Mouse (Mus musculus) frontal cortex, adult (tissue): ENCODE measurements around the gene Cc2d2b.

Experiments used
- ATAC-seq: cut with Nextera tagmentation; 2 replicates; pipeline ENCODE4 v1.9.2; 2017; ENCODE audit warnings: mild to moderate bottlenecking, moderate library complexity, mixed read lengths; ENCODE audit not compliant: low TSS enrichment

The Cc2d2b gene

DNA sequence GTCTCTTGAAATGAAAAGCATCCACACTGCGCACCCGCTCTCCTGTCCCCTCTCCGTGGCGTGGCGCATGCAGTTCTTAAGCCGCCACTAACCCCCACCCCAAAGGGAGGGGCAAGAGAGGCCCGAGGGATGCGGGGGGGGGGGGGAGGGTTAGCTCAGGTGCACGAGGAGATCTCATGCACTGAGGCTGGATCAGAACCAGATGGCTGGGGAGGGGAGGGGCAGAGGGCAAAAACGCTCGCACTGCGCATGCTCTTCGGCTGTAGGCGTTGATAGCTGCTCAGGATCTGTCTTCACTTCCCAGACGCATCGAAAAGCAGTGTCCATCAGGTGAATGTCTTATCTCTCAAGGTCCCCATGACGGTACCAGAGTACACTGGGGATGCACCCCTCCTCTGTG is at the start of gene Cc2d2b:
TSS of gene Cc2d2b (plus strand) at position 195 of the 400 bp plus-strand sequence.
- ATAC-seq: no peak

DNA sequence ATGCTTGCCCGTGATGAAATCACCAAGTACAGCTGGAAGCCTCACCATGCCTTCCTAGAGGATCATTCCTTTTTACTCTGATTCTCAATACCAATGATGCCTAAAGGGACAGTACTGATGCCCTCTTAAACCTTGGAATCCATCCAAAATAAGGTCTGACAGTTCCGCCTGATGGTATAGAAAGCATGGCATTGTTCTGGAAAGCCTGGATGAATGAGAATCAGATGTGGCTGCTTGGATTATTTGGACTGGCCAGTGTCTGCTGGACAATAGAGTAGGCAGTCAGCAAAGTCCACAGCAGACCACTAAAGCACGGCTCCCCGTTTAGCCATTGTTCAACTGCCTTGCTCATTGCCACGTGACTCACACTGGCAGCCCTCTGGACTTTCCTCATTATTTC is 48.7 kb upstream of the Cc2d2b start:
- no peak for ATAC-seq

DNA sequence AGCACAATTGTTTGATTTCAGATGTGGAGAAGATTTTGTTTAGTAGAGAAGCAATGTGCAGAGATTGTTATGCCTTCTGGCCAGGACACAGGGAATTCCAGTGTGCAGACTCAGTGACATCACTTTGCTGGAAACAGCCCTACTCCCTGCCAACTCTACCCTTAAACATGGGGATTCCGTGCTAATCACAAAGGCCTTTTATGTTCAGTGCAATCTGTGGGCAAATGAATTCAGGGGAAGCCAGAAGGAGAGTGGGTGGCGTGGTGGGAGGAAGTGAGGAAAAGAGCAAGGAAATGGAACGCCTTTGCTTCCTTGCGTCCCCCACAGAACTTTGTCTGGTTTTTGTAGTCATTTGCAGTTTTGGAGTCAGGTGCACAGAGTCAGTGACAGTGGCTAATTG is 46.1 kb upstream of the Cc2d2b start:
- ATAC-seq: peak; percentile 85

DNA sequence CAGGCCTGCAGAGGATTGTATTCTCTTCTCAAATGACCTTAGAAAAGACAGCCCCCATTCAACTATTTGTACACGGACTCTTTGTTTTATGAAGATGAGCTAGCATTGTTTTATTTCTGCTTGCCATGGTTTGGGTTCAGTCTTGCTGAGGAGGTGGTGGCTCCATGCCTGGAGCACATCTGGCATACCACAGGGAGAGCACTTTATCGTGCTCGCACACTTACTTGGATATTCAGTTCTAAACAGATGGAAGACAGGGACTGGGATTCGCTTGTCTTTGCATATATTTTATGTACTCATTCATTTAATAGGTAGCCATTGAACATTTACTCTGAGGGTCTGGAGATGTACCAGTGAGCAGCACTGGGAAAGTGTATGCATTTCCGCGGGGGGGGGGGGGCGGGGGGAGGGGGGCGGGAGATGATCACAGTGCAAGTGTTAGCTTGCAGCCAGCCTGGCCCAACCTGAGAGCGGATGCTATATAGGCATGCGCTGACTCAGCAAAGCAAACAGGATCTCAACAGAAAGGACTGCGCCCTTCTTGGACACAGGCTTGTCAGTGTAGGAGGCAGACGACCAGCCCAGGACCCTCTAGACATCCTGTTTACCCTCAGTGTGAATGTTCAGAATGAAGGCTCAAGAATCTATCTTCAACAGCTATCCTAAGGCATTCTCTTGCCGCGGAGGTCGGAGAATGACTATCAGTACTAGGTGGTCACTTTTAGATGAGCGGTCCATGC is 35.5 kb upstream of the Cc2d2b start:
- ATAC-seq: peak; percentile 86

DNA sequence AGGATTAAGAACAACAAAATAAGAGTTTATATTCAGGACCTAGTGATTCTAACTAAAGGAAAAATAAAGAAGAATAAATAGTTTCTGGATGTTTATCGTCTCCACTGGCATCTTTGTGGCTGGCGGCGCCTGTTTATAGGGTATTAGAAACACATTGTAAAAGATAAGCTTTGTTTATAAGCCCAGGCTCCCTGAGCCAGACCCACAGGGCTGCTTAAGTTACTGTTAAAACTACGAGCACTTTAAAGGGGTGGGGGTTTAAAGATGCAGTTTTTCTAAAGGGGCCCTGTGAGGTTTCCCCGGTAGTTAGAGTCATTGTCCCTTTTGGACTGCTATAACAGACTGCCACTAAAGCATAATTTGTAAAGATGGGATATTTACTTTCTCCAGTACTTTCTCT is 33.9 kb upstream of the Cc2d2b start:
- ATAC-seq: no peak

DNA sequence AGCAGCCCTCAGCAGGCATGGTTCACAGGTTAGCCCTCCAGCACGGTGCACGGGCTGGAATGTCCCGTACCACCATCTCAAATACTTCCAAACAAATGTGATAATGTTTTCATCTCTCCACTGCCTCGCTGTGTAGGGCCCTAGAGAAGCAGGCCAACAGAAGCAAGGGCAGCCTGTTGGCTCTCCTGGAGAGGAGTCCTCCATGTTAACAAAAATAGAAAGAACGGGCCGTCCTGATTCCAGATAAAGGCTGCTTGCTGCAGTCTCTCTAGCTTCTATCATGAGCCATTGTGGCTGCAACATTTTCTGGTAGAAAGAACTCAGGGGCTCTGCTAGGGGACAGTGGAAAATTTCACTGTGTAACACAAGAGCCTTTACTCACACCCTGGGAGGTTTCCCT is 31.6 kb upstream of the Cc2d2b start:
- no peak for ATAC-seq

DNA sequence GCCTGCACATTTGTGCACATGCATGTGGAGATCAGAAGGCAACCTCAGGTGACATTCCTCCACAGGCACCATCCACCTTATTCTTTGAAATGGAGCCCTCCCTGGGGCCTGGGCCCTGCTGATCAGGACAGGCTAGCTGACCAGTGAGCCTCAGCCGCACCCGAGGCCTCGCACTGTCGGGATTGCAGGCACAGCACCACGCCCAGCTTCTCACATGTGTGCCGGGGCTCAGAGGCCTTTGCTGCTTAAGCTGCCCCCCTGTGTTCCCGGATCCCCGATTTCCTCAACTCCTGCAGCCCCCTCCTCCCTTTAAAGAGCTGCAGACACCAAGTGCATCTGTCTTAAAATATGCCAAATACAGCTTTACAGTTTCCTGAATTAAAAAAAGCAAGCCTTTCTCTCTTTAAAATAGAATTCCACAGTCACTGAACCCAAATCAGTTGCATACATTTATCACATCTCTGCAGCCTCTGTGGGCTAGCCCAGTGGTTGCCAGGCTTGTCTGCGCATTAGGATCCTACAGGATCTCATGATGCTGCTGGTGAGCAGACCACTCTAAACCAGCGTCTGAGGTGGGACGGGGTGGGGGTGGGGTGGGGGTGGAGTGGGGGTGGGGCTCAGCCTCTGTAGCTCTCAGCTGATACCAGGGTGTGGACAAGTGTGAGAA is 29.0 kb upstream of the Cc2d2b start:
- ATAC-seq: peak; percentile 75

DNA sequence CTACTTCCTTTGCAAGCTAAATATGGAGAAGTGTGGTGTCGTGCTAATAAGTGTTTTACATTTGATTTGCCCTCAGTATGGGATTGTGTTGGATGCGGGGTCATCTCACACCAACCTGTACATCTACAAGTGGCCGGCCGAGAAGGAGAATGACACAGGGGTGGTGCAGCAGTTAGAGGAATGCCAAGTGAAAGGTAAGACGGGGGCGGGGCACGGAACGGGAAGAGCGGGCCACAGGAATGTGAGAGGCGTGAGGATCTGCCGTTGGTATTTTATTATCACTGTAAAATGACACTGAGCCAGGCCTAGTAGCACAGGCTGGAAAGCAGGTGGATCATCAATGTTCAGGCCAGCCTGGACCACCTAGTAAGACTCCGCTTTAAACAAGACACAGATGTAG is 28.2 kb upstream of the Cc2d2b start:
- no peak for ATAC-seq

DNA sequence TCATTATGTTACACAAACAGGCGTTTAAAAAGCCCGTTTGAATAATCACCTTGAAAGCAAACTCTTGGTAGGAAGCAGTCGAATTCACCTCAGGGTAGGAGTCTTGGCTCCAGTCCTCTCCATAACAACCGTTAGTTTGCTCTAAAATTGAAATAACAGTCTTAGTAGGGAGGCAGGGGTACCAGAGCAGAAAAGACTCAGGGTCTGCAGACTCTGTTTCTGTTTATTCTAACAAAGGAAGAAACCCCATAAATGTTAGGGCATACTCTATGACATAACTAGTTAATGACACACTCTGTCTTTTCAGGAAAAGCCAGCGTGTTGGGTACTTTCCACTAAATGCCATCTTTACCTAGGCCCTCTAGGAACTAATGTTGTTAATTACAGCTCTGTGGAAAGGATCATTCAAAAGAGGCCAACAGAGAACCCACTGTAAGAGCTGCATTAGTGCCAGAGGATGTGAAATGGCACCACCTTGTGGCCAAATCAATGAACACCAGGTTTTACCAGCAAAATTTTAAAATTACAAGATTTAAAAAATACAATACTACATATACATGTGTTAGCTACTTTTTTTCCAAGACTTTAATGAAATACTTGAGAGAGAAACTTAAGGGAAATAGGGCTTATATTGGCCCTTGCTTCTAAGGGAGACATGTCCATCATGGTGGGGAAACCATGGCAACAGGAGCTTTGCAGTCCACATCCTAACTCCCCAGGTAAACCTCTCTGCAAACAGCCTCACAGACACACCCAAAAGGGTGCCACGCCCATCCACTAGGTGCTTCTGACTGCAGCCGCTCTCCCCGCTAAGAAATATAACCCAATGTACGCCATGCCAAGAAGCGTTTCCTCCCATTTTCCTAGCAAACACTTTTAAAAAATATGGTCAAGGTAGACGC is 26.2 kb upstream of the Cc2d2b start:
- peak; percentile 64 for ATAC-seq

DNA sequence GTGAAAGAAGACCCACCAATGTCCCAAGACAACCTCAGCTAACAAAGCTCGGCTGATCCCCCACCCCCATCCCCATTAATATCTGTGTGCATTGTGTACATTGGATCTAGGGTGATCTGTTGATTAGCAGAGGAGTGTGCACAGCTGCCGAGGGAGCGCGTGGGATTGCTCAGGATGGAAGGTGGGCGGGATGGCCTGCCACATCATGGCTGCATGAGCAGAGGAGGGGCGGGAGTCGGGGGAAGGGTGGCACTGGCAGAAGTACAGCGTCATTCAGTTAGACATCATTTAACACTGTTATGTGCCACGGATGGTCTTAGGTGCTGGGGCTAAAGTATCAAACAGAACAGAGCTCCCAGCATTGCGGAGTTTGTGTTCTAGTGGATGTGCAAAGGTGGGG is 25.0 kb upstream of the Cc2d2b start:
- no peak for ATAC-seq

DNA sequence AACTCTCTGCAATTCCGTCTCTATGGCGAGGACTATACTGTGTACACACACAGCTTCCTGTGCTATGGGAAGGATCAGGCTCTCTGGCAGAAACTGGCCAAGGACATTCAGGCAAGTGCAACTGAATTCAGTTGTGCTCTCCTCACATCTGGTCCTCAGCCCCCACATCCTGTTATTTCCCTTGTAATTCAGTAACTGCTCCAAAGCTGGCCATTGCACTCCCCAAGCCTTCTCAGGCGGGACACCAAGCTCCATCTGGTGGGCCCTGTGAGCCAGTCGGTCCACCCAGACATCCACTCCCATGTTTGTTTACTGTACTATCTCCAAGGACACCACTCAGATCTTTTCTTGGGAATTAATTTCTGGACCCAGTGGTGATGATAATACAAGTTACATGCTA is 22.4 kb upstream of the Cc2d2b start:
- no peak for ATAC-seq

DNA sequence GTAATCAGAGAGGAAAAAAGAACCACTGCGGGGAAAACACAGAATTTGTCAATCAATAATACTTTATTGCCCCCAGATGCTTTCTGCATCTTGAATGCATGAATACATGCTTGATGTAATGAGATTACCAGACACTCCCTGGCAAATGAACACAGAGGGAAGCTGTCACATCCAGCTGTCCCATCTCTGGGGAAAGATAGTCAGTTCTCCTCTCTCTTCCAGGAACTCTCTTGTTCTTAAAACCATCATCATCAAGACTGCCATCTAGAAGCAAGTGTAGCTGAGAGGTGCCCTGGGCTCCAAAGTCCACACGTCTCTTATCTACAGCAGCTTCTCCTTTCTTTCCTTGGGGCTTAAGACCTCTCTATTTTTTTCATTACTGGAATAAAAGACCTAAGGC is 21.9 kb upstream of the Cc2d2b start:
- ATAC-seq: no peak

DNA sequence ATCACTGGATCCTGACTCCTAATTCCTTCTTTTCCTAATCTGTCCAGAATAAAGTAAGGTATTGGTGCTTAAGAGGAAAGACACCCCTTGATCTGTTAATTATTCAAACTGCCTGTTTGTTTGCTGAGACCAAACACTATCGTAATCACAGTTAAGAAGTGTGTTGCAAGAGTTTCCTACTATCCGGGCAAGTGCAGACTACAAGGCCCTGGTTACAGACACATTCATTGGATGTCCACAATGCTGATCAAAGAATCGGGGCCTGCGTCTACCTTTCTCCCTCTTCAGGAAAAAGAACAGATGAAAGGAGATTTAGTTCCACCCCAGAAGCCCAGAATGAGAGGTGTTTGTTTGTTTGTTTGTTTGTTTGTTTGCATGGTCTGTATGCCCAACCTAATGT is 20.3 kb upstream of the Cc2d2b start:
- no peak for ATAC-seq

DNA sequence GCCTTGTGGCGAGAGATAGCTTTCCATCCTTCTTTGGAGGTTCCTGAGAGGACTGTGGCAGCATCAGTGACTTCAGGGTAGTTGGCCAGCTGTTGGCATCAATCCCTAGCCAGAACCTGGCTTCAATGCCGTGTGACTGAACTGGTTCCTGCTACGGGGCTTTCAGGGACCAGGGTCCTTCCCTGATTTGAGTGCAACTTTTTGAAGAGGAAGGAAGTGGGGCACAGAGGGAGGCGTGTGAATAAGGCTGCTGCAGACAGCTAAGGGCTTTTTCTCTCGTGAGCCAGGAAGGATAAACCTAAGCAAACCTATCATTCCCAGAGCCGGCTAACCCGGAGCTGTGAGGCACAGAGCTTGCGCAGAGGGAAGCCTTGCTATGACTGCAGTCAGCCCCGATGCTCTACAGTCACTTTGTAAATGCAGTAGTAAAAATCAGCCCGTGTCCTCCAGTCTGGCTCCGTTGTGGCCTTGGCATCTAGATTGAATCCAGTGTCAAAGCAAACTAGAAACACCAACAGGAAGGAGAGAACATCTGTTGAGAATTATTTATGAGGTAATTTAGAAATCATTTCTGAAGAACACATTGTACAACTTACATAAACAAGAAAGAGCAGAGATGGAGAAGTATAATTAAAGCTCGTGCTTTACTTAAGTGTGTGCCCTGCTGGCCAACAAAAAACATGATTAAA is 19.7 kb upstream of the Cc2d2b start:
- ATAC-seq: no peak

DNA sequence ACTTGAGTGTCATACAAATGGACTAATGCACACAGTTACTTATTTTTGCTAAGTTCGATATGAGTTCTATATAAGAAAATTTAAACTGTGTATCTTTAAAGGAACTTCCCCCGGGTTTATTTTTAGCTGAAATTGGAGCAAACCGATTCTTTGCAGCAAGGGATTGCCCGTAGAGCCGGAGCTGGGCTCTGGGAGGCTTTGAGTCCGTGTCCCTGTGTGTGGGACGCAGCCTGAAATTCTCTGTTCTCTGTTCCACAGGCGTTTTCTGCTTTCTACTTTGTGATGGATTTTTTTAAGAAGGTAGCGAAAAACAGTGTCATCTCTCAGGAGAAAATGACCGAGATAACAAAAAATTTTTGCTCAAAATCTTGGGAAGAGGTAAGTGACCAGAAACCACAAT is 15.1 kb upstream of the Cc2d2b start:
- ATAC-seq: peak; percentile 68

DNA sequence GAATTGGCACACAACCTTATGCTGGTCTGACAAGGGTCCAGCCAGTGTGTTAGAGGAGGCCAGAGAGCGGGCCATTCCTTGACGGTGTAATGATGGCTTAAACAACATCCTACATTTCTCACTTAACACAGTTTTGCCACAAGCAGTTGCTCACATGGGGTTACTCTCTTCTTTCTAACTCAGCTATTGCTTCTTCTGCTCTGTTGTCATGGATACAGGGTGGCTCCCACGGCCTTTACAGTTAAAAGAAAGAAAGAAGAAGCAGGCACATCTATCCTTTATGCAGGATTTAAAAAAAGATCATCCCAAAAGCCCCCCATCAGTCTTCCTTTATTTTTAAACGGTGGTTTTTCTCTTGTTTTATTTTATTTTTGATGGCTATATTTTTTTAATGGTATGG is 14.7 kb upstream of the Cc2d2b start:
- peak; percentile 66 for ATAC-seq

DNA sequence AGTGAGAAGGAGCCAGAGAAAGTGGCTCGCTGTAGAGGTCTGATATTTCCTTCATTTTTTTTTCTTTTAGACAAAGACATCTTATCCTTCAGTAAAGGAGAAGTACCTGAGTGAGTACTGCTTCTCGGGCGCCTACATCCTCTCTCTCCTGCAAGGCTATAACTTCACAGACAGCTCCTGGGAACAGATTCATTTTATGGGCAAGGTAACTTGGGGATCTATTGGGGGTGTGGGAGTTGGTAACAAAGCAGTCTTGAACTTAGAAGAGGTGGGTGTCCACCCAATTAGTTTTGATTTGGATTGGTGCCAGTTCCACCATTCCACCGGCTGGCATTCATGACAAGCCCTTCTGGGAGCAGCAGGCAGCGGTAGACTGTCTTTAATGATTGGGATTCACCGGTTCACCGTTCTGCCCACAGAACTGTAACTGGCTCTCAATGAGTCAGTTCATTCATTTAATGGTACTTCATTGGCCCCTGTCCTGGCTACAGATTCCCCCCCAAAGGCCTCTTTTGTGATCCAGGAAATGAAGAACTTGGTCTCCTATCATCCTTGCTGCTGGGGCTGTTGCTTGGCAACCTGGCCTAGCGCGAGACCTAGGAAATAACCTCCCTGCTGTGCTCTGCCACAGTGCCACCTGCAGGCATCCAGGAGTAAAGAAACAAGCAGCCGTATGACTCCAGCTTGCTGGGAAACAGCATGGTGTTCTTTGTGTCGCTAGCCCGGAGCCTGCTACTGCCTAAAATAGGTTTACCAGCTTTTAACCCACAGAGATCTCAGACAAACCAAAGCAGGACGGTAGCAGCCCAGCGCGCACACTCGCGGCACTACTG is 11.7 kb upstream of the Cc2d2b start:
- peak; percentile 95 for ATAC-seq

DNA sequence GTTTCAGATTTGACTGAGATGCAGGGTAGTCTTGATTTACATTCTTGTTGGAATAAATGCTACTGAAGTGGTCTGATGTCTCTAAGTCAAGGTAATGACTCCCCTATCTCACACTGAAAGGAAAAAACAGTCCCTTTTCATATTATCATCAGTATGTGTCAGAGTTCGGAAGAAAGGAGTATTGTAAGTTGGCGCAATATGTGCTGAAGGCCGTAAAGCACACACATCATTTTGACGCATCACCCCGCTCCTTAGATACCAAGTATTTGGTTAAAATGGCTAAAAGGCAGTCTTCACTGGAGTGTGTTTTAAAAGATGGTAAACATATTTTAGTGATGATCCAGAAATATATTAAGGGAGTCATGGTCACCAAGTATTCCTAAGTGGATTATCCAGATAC is 10.9 kb upstream of the Cc2d2b start:
- no peak for ATAC-seq

DNA sequence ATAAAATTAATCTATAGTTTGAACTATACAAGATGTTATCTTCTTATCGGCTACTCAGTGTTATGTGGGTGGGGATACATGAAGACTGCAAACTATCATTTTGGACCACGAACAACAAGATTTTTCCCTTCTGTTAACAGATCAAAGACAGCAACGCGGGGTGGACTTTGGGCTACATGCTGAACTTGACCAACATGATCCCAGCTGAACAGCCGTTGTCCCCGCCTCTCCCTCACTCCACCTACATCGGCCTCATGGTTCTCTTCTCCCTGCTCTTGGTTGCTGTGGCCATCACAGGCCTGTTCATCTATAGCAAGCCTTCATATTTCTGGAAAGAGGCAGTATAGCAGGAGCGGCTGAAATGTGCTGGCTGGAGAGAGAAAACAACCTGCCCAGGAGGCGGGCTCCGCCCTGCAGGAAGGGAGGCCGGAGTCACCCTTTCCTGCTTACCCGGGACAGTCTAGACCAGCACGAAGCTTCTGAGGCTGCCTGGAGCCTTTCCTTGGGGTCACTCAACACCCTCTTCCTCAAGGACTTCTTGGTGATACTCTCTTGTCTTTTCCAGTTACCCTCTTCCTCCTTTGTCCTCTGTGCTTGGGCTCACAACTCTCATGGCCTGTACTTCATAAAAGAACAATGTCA is 9.7 kb upstream of the Cc2d2b start:
- no peak for ATAC-seq

DNA sequence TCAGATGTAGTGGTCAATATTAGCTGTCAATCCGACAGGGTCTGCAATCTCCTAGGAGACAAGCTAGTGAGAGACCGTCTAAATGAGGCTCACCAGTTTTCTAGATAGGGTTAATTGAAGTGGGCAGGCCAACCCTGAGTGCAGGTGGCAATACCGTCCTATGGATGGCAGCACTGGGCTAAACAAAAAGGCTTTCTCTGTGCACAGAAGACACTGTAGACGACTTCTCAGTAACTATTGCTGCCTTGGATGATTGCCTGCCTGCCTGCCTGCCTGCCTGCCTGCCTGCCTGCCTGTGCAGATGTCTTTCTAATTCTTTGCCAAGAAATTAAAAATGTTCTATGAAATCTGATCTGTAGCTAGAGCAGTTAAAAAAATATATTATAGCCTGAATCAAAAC is 1.9 kb upstream of the Cc2d2b start:
- ATAC-seq: peak; percentile 86

DNA sequence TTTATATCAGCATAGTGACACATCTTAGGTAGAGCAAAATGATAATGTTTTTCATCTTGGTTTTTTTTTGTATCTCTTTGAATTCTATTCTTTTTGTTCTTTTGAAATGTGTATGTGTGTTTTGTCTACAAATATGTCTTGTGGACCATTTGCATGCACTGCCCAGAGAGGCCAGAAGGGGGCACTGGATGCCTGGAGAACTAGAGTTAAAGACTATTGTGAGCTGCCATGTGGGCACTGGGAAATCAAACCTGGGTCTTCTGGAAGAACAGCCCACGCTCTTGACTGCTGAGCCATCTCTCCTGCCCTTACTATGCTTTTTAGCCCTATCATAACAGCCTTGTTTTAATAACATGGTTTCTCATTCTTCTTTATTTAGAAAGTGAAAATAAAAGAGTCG is 5.8 kb downstream of the Cc2d2b start:
- no peak for ATAC-seq
